Mouse (Mus musculus) C2C12 (cell line): Measurements from ENCODE around the gene Tap1.

Experiments
- CEBPB ChIP-seq: IDR thresholded peaks from one replicate; pipeline ENCODE4 v1.6.1; 2011; ENCODE audit warnings: low read depth, mild to moderate bottlenecking, control low read depth, moderate library complexity
- USF1 ChIP-seq: IDR thresholded peaks from one replicate; pipeline ENCODE4 v1.6.1; 2011; ENCODE audit warnings: low read depth, mild to moderate bottlenecking, control low read depth, moderate library complexity

DNA sequence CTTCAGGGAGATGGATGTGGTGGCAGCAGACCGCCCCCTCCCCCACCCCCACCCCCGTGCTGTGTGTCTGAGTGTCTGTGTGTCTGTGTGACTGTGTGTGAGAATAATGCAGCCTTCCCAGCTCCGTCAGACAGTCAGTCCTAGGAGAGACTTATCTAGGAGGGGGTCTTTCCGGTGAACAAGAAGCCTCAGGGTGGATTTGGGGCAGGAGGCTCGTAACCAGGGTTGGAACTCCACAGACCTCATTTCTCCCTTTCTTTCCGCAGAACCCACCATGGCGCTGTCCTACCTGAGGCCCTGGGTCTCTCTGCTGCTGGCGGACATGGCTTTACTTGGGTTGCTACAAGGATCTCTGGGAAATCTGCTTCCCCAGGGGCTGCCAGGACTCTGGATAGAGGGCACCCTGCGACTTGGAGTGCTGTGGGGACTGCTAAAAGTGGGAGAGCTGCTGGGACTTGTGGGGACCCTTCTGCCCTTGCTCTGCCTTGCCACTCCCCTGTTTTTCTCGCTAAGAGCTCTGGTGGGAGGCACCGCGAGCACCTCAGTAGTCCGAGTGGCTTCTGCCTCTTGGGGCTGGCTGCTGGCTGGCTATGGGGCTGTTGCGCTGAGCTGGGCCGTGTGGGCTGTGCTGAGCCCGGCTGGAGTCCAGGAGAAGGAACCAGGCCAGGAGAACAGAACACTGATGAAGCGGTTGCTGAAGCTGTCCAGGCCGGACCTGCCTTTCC lies 17.8 kb downstream of the Tap1 start:
- no peak for TF ChIP-seq CEBPB
- no peak for TF ChIP-seq USF1
